Mouse (Mus musculus): Measurements from ENCODE around the gene Arhgap29. TPM values are rescaled to one million over a fixed set of nuclear protein-coding genes. Genes with fewer than 3 reads are reported as not detected.

The Arhgap29 gene
- total and polyA plus RNA-seq, 3 experiments = 1.2 to 25.1 (median 5.1) TPM

DNA sequence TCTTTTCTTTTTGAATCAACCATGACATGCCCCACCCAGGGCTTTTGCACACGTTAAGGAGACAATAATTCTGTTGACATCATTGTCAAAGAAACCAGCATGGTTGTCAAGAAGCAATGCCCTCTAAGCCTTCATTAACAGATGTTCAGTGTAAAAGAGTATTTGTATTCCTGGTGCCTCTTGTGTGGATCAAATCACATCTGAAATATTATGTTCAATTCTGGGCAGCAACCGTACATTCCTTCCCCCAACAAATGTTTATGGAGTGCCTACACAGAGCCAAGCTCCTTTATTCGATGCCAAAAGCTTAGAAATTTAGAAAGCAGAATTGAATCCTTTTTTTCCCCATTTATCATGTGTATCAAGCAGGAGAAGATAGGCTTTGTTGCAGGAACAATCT is 31.6 kb upstream of the Arhgap29 start:
- TF ChIP-seq CTCF (IDR thresholded peaks at IDR 0.05; ENCODE audit: low read depth, low read length) = no peak
- no peak for TF ChIP-seq TAL1 (conservative IDR thresholded peaks at IDR 0.05; ENCODE audit: low read depth, low read length)
- TF ChIP-seq POLR2AphosphoS5 (IDR thresholded peaks at IDR 0.05; ENCODE audit: insufficient replicate concordance, low read depth, low read length) = no peak
- TF ChIP-seq GATA2 (IDR thresholded peaks at IDR 0.05; ENCODE audit: borderline replicate concordance, low read depth, low read length) = no peak
- no peaks in the 10 kb centered on the region for H3K4me1 ChIP-seq (ENCODE audit: insufficient read depth, low read depth, low read length)
- DNase-seq (ENCODE audit: low spot score) = no peak
- H3K9me3 ChIP-seq (replicated peaks) = no peaks in the 10 kb centered on the region
- H3K36me3 ChIP-seq (replicated peaks) = no peaks in the 10 kb centered on the region
- H3K27me3 ChIP-seq (ENCODE audit: insufficient read depth, low read length) = no peaks in the 10 kb centered on the region
- H3K4me3 ChIP-seq (ENCODE audit: low read depth, low read length) = no peak overlapping the region
- ATAC-seq (ENCODE audit: extremely low read depth, insufficient number of reproducible peaks, low FRiP score, poor library complexity, severe bottlenecking) = no peak

DNA sequence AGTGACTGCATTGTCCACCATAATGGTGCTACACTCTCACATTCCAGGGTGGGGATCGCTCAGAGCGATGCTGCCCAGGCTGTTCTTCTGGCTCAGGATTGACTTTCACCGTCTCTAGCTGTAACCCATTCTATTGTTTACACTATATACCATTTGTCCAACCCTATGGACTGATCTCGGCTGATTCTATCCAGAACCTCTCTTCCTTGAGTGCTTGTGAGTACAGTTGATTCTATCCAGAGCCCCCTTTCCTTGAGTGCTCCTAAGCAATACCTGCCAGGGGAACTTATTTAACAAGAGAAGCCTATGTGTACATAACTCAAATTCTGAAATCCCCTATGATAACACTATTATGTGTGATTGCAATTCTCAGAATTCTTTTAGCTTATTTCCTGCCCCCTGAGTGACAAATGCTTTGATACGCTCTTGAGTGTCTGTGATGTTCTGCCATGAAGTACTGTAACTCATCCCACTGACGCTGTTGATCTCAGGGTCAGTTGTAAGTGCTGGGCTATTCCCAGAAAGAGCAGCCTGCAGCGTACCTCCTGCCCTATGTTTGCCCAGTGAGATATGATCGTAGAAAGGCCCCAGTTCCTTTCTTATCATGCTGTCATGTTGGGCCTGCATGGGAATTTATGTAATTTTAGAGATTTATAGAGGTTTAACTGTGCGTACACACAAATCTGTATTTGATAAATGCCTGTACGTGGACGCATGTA is 27.4 kb upstream of the Arhgap29 start:
- Histone ChIP-seq H3K27me3 (ENCODE audit: insufficient read depth, low read length) (no peaks in the 10 kb centered on the region), H3K4me1 (ENCODE audit: insufficient read depth, low read depth, low read length) (no peaks in the 10 kb centered on the region), H3K36me3 (replicated peaks) (no peaks in the 10 kb centered on the region), H3K4me3 (ENCODE audit: low read depth, low read length) (no peak overlapping the region), H3K9me3 (replicated peaks) (no peaks in the 10 kb centered on the region)
- no peak for ATAC-seq (ENCODE audit: extremely low read depth, insufficient number of reproducible peaks, low FRiP score, poor library complexity, severe bottlenecking)
- DNase-seq (ENCODE audit: low spot score) = no peak
- TF ChIP-seq CTCF (IDR thresholded peaks at IDR 0.05; ENCODE audit: low read depth, low read length) = no peak
- no peak for TF ChIP-seq POLR2AphosphoS5 (IDR thresholded peaks at IDR 0.05; ENCODE audit: insufficient replicate concordance, low read depth, low read length)
- no peak for TF ChIP-seq TAL1 (conservative IDR thresholded peaks at IDR 0.05; ENCODE audit: low read depth, low read length)
- TF ChIP-seq GATA1 (IDR thresholded peaks at IDR 0.05; ENCODE audit: borderline replicate concordance, low read length) = no peak
- TF ChIP-seq GATA2 (IDR thresholded peaks at IDR 0.05; ENCODE audit: borderline replicate concordance, low read depth, low read length) = no peak

GRCm38 (mm10) chr3:121927601-121928000 is 24.7 kb upstream of the Arhgap29 start:
- ATAC-seq (ENCODE audit: extremely low read depth, insufficient number of reproducible peaks, low FRiP score, poor library complexity, severe bottlenecking) (no peak), DNase-seq (ENCODE audit: low spot score) (no peak)
- no peaks in the 10 kb centered on the region for H3K9me3 ChIP-seq (replicated peaks)
- no peaks in the 10 kb centered on the region for H3K27me3 ChIP-seq (ENCODE audit: insufficient read depth, low read length)
- H3K4me1 ChIP-seq (ENCODE audit: insufficient read depth, low read depth, low read length) = no peaks in the 10 kb centered on the region
- TF ChIP-seq CTCF (IDR thresholded peaks at IDR 0.05; ENCODE audit: low read depth, low read length) = no peak
- TF ChIP-seq TAL1 (conservative IDR thresholded peaks at IDR 0.05; ENCODE audit: low read depth, low read length) = no peak
- no peak for TF ChIP-seq POLR2AphosphoS5 (IDR thresholded peaks at IDR 0.05; ENCODE audit: insufficient replicate concordance, low read depth, low read length)
- TF ChIP-seq GATA1 (IDR thresholded peaks at IDR 0.05; ENCODE audit: borderline replicate concordance, low read length) = no peak
- no peak for TF ChIP-seq GATA2 (IDR thresholded peaks at IDR 0.05; ENCODE audit: borderline replicate concordance, low read depth, low read length)
- H3K36me3 ChIP-seq (replicated peaks) = no peaks in the 10 kb centered on the region
- H3K4me3 ChIP-seq (ENCODE audit: low read depth, low read length) = no peak overlapping the region

- no peak overlapping the region for H3K4me3 ChIP-seq (ENCODE audit: low read depth, low read length)
- no peaks in the 10 kb centered on the region for H3K4me1 ChIP-seq (ENCODE audit: insufficient read depth, low read depth, low read length)
- no peak for TF ChIP-seq POLR2AphosphoS5 (IDR thresholded peaks at IDR 0.05; ENCODE audit: insufficient replicate concordance, low read depth, low read length)
- TF ChIP-seq GATA2 (IDR thresholded peaks at IDR 0.05; ENCODE audit: borderline replicate concordance, low read depth, low read length) = no peak
- no peak for TF ChIP-seq CTCF (IDR thresholded peaks at IDR 0.05; ENCODE audit: low read depth, low read length)
- no peak for TF ChIP-seq GATA1 (IDR thresholded peaks at IDR 0.05; ENCODE audit: borderline replicate concordance, low read length)
- no peak for TF ChIP-seq TAL1 (conservative IDR thresholded peaks at IDR 0.05; ENCODE audit: low read depth, low read length)
- no peaks in the 10 kb centered on the region for H3K36me3 ChIP-seq (replicated peaks)
- H3K27me3 ChIP-seq (ENCODE audit: insufficient read depth, low read length) = no peaks in the 10 kb centered on the region
- ATAC-seq (ENCODE audit: extremely low read depth, insufficient number of reproducible peaks, low FRiP score, poor library complexity, severe bottlenecking) (no peak), DNase-seq (ENCODE audit: low spot score) (no peak)
- no peaks in the 10 kb centered on the region for H3K9me3 ChIP-seq (replicated peaks)
These were observed 19.5 kb upstream of the Arhgap29 start for GRCm38 (mm10) chr3:121932815-121933214.

GRCm38 (mm10) chr3:121936241-121936640 is 16.1 kb upstream of the Arhgap29 start:
- Histone ChIP-seq H3K36me3 (replicated peaks) (no peaks in the 10 kb centered on the region), H3K4me3 (ENCODE audit: low read depth, low read length) (no peak overlapping the region), H3K9me3 (replicated peaks) (no peaks in the 10 kb centered on the region), H3K4me1 (ENCODE audit: insufficient read depth, low read depth, low read length) (no peaks in the 10 kb centered on the region), H3K27me3 (ENCODE audit: insufficient read depth, low read length) (no peaks in the 10 kb centered on the region; the same call in 1 of the 2 replicates)
- no peak for TF ChIP-seq TAL1 (conservative IDR thresholded peaks at IDR 0.05; ENCODE audit: low read depth, low read length)
- no peak for TF ChIP-seq GATA2 (IDR thresholded peaks at IDR 0.05; ENCODE audit: borderline replicate concordance, low read depth, low read length)
- TF ChIP-seq CTCF (IDR thresholded peaks at IDR 0.05; ENCODE audit: low read depth, low read length) = no peak
- TF ChIP-seq POLR2AphosphoS5 (IDR thresholded peaks at IDR 0.05; ENCODE audit: insufficient replicate concordance, low read depth, low read length) = no peak
- no peak for TF ChIP-seq GATA1 (IDR thresholded peaks at IDR 0.05; ENCODE audit: borderline replicate concordance, low read length)
- DNase-seq (ENCODE audit: low spot score) = no peak
- no peak for ATAC-seq (ENCODE audit: extremely low read depth, insufficient number of reproducible peaks, low FRiP score, poor library complexity, severe bottlenecking)

- H3K4me1 ChIP-seq (ENCODE audit: insufficient read depth, low read depth, low read length) = no peaks in the 10 kb centered on the region
- TF ChIP-seq GATA1 (IDR thresholded peaks at IDR 0.05; ENCODE audit: borderline replicate concordance, low read length) = no peak
- TF ChIP-seq GATA2 (IDR thresholded peaks at IDR 0.05; ENCODE audit: borderline replicate concordance, low read depth, low read length) = no peak
- TF ChIP-seq POLR2AphosphoS5 (IDR thresholded peaks at IDR 0.05; ENCODE audit: insufficient replicate concordance, low read depth, low read length) = no peak
These were observed 15.3 kb upstream of the Arhgap29 start for GRCm38 (mm10) chr3:121937036-121937435.

More at GRCm38 (mm10) chr3:121937036-121937435, 15.3 kb upstream of the Arhgap29 start:
- ATAC-seq (ENCODE audit: extremely low read depth, insufficient number of reproducible peaks, low FRiP score, poor library complexity, severe bottlenecking) = no peak
- no peak overlapping the region for H3K4me3 ChIP-seq (ENCODE audit: low read depth, low read length)
- H3K27me3 ChIP-seq (ENCODE audit: insufficient read depth, low read length) = no peaks in the 10 kb centered on the region; the same call in 1 of the 2 replicates
- no peaks in the 10 kb centered on the region for H3K9me3 ChIP-seq (replicated peaks)
- no peaks in the 10 kb centered on the region for H3K36me3 ChIP-seq (replicated peaks)
- no peak for DNase-seq (ENCODE audit: low spot score)

All from G1E (cell line).